Mouse (Mus musculus) adrenal gland, postnatal 10 days (tissue): ENCODE data around the gene Mical2. TPM values are rescaled to one million over a fixed set of nuclear protein-coding genes. Genes with fewer than 3 reads are reported as not detected.

Experiments
- DNase-seq: peaks from one replicate; pipeline ENCODE4 v3.0.0; 2021; ENCODE audit warnings: mixed read lengths
- total RNA-seq, 2 experiments: library from RNA; stranded (reverse); gene quantifications; 2 replicates each; pipeline ENCODE4 v1.2.3; 2021

Mical2 gene
- total RNA-seq, 2 experiments from 2014 or later: 17.4 to 22.7 TPM

DNA sequence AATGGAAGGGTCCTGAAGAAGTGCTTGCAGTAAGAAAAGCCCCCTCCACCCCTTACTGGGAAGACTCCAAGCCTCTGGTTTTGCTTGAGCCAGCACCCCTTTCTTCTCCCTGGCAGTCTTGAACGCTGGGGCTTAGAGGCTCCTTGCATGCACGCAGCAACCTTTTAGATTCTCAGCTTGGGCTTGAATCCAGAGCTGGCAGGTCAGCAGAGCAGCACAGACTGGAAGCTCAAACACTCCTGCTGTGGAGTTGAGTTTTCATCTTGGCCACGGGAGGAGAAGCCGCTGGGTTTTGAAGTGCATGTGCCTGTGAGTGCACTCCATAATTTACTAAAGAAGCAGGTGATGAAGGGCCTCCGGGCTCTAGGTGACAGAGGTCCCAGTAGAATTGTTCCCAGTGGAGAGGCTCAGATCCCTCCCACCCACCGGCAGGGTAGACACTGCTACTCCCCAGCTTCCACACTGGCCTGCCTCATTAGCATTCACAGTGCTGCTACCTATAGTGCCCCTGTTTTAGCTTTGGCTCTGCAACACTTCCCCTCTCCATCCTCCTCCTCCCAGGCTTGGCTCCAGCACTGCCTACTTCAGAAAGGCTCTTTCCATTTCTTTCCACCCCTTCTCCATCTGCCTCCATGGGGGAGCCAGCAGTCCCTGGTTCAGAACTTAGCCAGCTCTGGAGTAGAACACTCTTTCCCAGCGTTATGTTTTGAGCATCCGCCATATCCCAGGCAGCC, 15.7 kb downstream of the Mical2 start:
- DNase-seq: no peak

DNA sequence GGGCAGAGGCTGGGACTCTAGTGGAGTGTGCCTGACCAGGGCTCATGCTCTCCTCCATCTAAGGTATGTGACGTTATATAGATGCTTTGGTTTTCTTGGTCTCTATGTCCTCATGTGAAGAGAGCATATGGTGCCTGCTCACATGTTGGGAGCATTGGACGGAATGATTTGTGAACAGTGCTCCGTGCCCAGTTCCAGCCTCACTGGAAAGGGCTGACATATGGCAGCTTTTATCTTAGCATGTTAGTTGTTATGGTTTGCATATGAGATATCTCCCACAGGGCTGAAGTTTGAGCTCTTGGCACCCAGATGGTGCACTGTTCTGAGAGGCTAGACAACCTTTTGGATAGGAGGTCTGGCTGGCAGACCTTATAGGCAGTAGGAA, 16.3 kb downstream of the Mical2 start:
- DNase-seq: no peak

DNA sequence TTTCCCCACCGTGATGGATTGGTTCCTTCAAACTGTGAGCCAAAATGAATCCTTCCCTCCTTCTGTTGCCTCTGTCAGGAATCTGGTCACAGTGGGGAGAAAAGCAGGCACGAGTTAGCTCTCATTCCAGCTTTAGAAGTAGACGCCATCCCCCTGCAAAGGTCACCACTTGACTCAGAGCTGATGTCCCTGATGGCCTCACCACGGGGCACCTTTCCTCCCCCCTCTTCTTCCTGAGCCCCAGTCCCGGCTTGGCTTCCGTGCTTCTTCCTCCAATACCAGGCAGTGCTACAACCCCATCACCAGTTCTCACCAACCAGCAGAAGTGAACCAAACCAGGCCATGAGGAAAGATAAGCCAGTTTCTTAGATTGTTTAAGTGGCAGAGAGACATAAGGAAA, 16.9 kb downstream of the Mical2 start:
- DNase-seq: no peak

DNA sequence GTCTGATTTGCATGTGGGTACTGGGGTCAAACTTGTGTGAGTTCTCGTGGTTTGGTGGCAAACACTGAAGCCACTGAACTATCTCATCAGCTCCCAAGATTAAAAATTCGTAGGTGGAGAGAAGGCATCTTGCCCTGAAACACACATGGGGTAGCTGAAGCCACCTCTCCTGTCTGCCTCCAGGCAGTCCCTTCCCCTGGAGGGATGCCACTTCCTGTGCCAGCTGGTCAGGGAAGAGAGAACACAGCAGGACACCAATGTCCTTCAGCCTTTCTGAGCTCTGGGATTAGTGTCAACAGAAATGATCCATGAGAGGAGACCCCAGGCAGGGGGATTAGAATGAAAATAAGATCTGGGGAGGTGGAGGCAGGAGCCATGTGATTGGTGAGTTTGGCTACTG, 18.4 kb downstream of the Mical2 start:
- DNase-seq: no peak

DNA sequence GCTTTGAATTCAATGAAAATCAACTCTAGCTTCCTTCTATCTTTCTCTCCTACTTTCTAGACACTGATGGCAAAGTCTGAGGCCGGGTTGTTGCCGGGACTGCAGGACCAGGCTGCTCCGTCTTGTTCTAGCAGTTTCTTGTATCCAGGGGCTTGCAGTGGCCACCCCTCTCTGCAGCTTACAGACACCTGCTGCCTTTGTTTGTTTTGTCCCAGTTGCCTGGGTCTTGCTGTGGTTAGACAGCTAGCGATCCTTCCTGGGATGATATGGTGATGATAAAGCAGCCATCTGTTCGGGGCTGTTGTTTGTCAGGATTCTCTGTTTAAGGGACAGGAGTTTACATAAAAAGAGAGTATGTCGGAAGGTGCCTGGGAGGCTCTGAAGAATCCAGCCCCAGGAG, 19.0 kb downstream of the Mical2 start:
- DNase-seq: no peak

- peak; percentile 42 for DNase-seq
Observed at GRCm38 (mm10) chr7:112245839-112246438, 20.3 kb downstream of the Mical2 start.

DNA sequence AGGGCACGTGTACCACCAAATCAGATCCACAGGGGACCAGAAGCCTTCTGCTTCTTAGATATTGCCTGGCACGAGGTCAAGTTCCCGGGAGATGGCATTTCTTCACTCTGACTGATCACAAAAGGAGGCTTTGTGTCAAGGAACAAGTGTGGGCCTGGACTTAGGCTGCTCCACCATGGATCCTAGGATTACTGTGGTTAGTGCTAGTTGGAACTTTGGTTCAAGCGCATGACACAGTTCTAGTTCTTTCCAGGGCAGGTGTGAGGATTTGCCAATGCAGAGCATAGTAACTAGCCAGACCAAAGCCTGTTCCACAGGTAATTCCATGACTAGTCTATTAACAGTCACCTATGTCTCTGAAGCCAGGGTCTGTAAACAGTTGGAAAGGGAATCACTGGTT, 20.8 kb downstream of the Mical2 start:
- no peak for DNase-seq

GRCm38 (mm10) chr7:112247890-112248289, 22.2 kb downstream of the Mical2 start:
- DNase-seq: no peak

DNA sequence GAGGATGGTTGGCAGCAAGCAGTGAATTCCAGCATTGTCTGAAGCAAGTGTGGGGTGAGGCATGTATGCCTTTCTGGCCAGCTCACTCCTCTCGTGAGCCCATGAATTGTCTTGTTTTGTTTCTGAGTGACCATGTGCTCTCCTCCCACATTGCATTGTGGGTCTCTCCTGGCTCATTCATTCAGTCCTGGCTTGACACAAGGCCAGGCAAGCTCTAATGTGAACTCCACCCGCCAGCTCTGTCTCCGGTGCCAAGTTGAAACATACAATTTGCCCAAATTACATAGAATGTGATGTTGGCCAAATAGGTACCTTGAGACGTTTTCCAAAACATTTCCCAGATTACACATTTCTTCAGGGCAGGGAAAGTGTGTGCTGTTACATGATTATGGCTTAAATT, 23.8 kb downstream of the Mical2 start:
- no peak for DNase-seq

DNA sequence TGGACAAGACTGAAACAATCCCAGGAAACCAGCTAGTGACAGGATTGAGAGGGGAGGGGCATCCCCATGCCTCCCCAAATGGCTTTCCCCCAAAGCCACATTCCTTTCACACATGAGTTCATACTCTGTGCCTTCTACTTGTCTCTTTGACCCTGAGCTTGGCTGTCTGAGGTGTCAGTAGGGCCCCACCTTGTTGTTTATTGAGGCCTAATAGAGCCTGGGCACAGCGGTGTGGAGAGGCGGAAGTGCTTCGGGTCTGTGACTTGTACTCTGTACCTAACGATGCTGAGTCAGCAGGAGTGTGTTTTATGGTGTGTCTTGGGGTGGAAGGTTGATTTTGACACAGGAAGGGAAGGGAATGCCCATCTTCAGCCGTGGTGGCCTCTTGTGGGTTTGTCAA, 26.4 kb downstream of the Mical2 start:
- no peak for DNase-seq

GRCm38 (mm10) chr7:112254233-112254632, 28.6 kb downstream of the Mical2 start:
- no peak for DNase-seq

DNA sequence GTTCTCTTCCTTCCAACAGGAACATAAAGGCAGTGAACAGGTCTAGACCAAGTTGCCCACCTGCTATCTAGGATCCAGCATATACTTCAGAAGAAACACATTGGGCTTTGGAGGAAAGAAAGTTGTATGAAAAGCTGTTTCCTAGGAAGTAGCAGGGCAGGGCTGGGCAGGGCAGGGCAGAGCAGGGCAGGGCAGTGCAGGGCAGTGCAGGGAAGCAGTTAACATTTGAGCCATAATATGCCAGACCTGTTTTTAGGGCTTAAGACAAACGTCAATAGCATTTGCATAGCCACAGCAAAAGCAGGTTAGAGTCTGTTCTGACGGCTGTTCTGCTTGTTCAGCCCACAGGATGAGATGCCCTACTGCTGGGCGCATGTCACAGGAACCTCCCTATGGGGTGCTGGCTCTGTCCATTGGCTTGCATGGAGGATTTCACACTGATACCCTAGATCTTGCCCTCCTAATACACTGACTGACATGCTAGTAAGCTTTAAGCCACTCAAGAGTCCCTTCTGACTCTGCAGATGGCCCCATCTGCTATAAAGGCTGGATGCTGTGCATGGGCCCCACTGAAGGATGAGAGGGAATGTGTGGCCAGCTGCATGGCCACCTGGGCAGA, 29.7 kb downstream of the Mical2 start:
- no peak for DNase-seq

- no peak for DNase-seq
Observed at GRCm38 (mm10) chr7:112258338-112258903, 32.8 kb downstream of the Mical2 start.

DNA sequence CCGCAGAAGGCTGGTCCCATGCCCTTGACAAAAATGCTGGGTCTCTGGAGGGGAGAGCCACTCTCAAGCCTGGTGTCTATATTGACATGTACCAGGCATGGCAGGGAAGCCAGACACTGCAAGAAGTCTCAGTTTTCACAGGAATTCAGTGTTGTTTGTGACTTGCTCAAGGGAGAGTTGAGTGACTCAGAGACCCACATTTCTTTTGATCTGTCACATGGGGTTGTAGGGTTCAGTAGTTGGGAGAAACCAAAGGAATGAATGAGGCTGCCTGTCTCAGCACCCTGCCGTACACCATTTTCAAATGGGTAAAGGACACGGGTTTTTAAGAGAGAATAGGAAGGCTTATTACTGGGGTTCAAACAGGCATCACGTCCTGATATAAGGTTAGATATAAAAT, 33.6 kb downstream of the Mical2 start:
- DNase-seq: no peak

- DNase-seq: no peak
Observed at GRCm38 (mm10) chr7:112261121-112261520, 35.5 kb downstream of the Mical2 start.

GRCm38 (mm10) chr7:112267266-112267665, 41.6 kb downstream of the Mical2 start:
- DNase-seq: no peak

GRCm38 (mm10) chr7:112268761-112269425, 43.2 kb downstream of the Mical2 start:
- DNase-seq: no peak

- DNase-seq: peak; percentile 75
Observed at GRCm38 (mm10) chr7:112270870-112271269, 45.2 kb downstream of the Mical2 start.

- DNase-seq: no peak
Observed at GRCm38 (mm10) chr7:112271627-112272026, 46.0 kb downstream of the Mical2 start.

DNA sequence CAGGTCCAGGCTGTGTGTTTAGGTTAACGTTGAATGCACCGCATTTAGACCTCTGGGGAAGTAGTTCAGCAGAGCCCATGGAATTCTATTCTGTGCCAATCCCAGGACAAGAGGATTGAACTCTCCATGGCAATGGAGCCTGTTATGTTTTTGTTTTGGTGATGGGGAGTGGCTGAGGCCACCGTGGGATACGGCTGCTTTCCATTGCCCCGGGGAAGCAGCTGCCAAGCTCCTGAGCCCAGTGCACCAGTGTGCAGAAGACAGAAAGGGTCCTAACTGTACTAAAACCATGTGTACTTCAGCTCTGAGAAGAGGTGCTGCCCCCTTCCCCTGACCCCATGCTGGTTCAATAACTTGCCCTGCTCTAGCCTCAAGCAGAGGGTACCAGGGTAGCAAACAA, 47.0 kb downstream of the Mical2 start:
- DNase-seq: no peak

GRCm38 (mm10) chr7:112273451-112273850, 47.8 kb downstream of the Mical2 start:
- no peak for DNase-seq

DNA sequence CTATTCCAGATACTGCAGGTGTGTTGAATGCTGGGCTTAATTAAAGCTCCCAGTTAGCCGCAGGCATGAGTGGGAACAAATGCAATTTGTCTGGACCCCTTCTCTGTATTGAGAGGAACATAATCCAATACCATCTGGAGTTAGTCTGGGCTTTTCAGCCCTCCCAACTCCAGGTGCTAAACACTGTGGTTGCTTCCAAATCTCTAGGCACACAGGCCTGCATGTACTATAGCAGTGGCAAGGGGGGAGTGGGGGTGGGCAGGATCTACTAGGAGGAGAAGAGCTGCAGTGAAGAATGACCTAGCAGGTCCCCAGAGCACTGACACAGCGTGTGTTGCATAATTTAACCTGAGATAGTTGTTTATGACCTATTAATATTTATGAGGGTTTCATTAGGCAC, 49.0 kb downstream of the Mical2 start:
- DNase-seq: no peak

DNA sequence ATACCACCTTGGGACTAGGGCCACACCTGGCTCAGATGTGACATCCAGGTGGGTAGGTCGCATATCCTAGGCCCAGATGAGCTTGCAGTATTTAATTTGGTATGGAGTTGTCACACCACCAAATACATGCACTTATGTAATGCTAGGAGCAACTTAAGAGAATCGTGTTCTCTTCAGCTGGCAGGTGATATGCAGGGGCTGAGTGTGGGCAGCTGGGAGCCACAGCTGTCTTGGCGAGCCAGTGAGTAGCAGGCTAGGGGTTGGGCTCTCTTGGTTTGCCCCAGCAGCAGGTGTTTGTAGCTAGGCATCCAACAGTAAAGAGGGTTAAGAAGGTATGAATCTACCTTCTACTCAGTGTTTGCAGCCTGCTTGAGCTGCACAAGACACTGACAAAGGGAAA, 49.4 kb downstream of the Mical2 start:
- no peak for DNase-seq
